In genomic region chr2:152820369-152820768, GRCm38 (mm10) we compare ENCODE assay signal across 8 mouse cellular contexts. TPM values are rescaled to one million over a fixed set of nuclear protein-coding genes. Genes with fewer than 3 reads are reported as not detected.
DNase-seq lines count a peak whose midpoint lies in the region; ATAC-seq and TF ChIP-seq lines count a peak whose summit lies in the region.

No protein-coding gene starts in this region.

- no peaks in the 10 kb centered on the region for H3K9me3 ChIP-seq in midbrain, embryonic 10.5 days (replicated peaks)

- ATAC-seq in megakaryocyte progenitor cell, adult 5-6 weeks (replicated peaks; ENCODE audit: poor library complexity): no peak

- WGBS in midbrain, embryonic 10.5 days: 13% methylated on average over 2 of the region's 2 CpGs

- DNase-seq in adrenal gland, adult (ENCODE audit: inconsistent age in 2 of 2, low spot score in 1 of 2): peak; percentile 76 to 81
- no peak for DNase-seq in adrenal gland, postnatal 4 days (ENCODE audit: low spot score in 2 of 2)
- DNase-seq in ES-CJ7 (ENCODE audit: low read depth, low spot score): peak; percentile 91
- DNase-seq in heart, postnatal 36 days: peak; percentile 73 to 77
- peak; percentile 90 for DNase-seq in layer of hippocampus, adult 9-11 months
- peak; percentile 39 for DNase-seq in midbrain, embryonic 10.5 days (ENCODE audit: low spot score)

- H3K27ac ChIP-seq in embryonic fibroblast, embryonic 13.5 days (ENCODE audit: insufficient read depth, low read length): peak overlapping the region; percentile 96
- peak overlapping the region; percentile 74 for H3K27ac ChIP-seq in midbrain, embryonic 10.5 days (replicated peaks)

- H3K36me3 ChIP-seq in midbrain, embryonic 10.5 days: peaks cover 77% of the 10 kb centered on the region

- H3K4me1 ChIP-seq in embryonic fibroblast, embryonic 13.5 days (ENCODE audit: control insufficient read depth, insufficient read depth, low read length): peaks cover 39% of the 10 kb centered on the region
- peaks cover 60% of the 10 kb centered on the region for H3K4me1 ChIP-seq in midbrain, embryonic 10.5 days

- TF ChIP-seq POLR2A in embryonic fibroblast, embryonic 13.5 days (IDR thresholded peaks at IDR 0.05; ENCODE audit: low read depth, low read length): 0 out of 2 replicates have a peak, but pooled peaks have one; percentile 11

- TF ChIP-seq CTCF in embryonic fibroblast, embryonic 13.5 days (IDR thresholded peaks at IDR 0.05; ENCODE audit: borderline replicate concordance, insufficient read depth, low read length): no peak

- H3K4me3 ChIP-seq in embryonic fibroblast, embryonic 13.5 days (ENCODE audit: insufficient read depth, low read length): no peak overlapping the region
- H3K4me3 ChIP-seq in midbrain, embryonic 10.5 days: peak overlapping the region; percentile 14; the same call in 1 of the 2 replicates

- no peaks in the 10 kb centered on the region for H3K27me3 ChIP-seq in midbrain, embryonic 10.5 days (ENCODE audit: low read depth, poor library complexity, severe bottlenecking)

- intact Hi-C loops in heart, postnatal 36 days (cut with DNase I): loop anchor here (1.0 to 2.0 kb wide), 2 partner anchors 35 to 80 kb away; no protein-coding TSS in a partner anchor

RNA-seq across cellular contexts. Expression of gene Bcl2l1, which starts 11.2 kb away (rescaled TPM):
- 10 to 100 TPM; 63.5 to 64.6 TPM for total RNA-seq in adrenal gland, postnatal 4 days (2021)
- polyA plus RNA-seq in embryonic fibroblast, embryonic 13.5 days (2011; ENCODE audit: insufficient read length, low read depth, missing spikeins): 51.2 and 71.7 TPM in 2 replicates
- 10 to 100 TPM; 52.5 to 73.5 TPM for total RNA-seq in heart, postnatal 36 days (2021)
- 107 and 128 TPM in 2 replicates for polyA plus RNA-seq in midbrain, embryonic 10.5 days (2016; fragmentation: Nextera tagmentation; extraction: Ambion mirVana)
- 8.1 and 10.2 TPM in 2 replicates for total RNA-seq in megakaryocyte progenitor cell, adult 5-6 weeks (2015)
- total RNA-seq in megakaryocyte progenitor cell, adult 5-6 weeks (2017): 13.5 and 18.4 TPM in 2 replicates

RNA-seq across cellular contexts. Expression of gene Tpx2, which starts 27.4 kb away (rescaled TPM):
- total RNA-seq in adrenal gland, postnatal 4 days (2021): 10 to 100 TPM; 31.7 to 39.7 TPM
- 62.3 and 82.9 TPM in 2 replicates for polyA plus RNA-seq in embryonic fibroblast, embryonic 13.5 days (2011; ENCODE audit: insufficient read length, low read depth, missing spikeins)
- 1 to 10 TPM in 1 of 2 experiments, under 1 TPM in 1; 0.89 to 1.6 TPM for total RNA-seq in heart, postnatal 36 days (2021)
- polyA plus RNA-seq in midbrain, embryonic 10.5 days (2016; fragmentation: Nextera tagmentation; extraction: Ambion mirVana): 153 TPM in 2 replicates
- total RNA-seq in megakaryocyte progenitor cell, adult 5-6 weeks (2015): 104 and 111 TPM in 2 replicates
- total RNA-seq in megakaryocyte progenitor cell, adult 5-6 weeks (2017): 112 and 114 TPM in 2 replicates

Comparison
In these comparisons a context has a peak if more than half of its experiments do, and no peak if none do; other contexts are left out.
1. DNase-seq: peak in adrenal gland, adult (2 of 2), ES-CJ7 (single experiment), heart, postnatal 36 days (2 of 2), layer of hippocampus, adult 9-11 months (single experiment) and midbrain, embryonic 10.5 days (single experiment); none in adrenal gland, postnatal 4 days (0 of 2).
2. RNA of gene Tpx2, which starts 27.4 kb away (total RNA-seq): 104 to 114 TPM in megakaryocyte progenitor cell, adult 5-6 weeks and 31.7 to 39.7 TPM in adrenal gland, postnatal 4 days; 0.89 to 1.6 TPM in heart, postnatal 36 days; every median in the first group is over 10 times any median in the second.